Mouse (Mus musculus): Measurements from ENCODE around the gene Laptm4a. TPM values are rescaled to one million over a fixed set of nuclear protein-coding genes. Genes with fewer than 3 reads are reported as not detected.

Laptm4a gene
- 213 and 215 TPM in 2 replicates for polyA plus RNA-seq (2014; fragmentation: Nextera tagmentation; extraction: Ambion mirVana)

DNA sequence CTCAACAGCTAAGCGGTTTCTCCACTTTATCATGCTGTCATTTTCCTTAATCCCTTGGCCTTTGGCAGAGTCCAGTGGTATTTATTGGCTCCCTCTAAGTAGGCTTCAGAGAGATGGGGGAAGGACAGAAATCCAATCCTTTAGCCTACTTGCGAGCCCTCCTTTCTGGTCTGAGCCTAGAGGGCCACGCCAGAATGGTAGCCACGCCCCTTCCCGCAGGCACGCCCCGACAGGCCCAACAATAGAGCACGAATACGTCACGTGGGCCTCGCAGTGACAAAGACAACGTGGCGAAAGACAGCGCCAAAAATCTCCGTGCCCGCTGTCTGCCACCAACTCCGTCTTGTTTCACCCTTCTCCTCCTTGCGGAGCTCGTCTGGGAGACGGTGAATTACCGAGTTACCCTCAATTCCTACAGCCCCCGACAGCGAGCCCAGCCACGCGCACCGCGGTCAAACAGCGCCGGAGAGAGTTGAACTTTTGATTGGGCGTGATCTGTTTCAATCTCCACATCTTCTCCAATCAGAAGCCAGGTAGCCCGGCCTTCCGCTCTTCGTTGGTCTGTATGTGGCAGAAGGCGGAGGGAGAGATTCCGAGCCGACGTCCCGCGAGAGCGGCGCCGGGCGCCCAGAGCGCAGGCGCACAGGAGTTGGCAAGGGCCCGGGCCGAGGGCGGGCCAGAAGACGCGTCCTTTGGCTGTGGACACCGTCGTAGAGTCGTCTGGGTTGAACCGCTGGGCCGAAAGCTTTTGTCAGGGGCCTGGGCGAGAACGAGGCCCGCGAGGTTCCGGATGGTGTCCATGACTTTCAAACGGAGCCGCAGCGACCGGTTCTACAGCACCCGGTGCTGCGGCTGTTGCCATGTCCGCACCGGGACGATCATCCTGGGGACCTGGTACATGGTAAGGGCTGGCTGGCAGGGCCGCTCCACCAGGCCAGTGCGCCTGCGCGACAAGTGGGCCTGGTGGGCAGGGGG lies at the start of gene Laptm4a:
Gene Laptm4a, plus strand, starts transcription at position 271 of the 975 bp plus-strand sequence.
- Histone ChIP-seq H3K27ac (ENCODE audit: low read depth) (peak within 1 kb of the TSS; percentile 99), H3K4me3 (ENCODE audit: low read depth, low read length) (peak within 1 kb of the TSS; percentile 78), H3K9me3 (ENCODE audit: low read depth, low read length) (no peaks in the 10 kb centered on the region), H3K9ac (peak within 1 kb of the TSS; percentile 86), H3K27me3 (ENCODE audit: insufficient read depth, low read length) (no peaks in the 10 kb centered on the region), H3K4me2 (peak within 1 kb of the TSS; percentile 84), H3K36me3 (ENCODE audit: insufficient read depth) (peaks cover 18% of the 10 kb centered on the region), H3K4me1 (ENCODE audit: insufficient read depth) (peaks cover 17% of the 10 kb centered on the region)
- peak; percentile 98 for ATAC-seq (ENCODE audit: insufficient read depth)
- TF ChIP-seq CTCF (IDR thresholded peaks at IDR 0.05; ENCODE audit: low read depth), result no peak
- whole genome bisulfite sequencing, result under 1% methylated on average over 73 of the region's 73 CpGs
- peak; percentile 99 for DNase-seq

DNA sequence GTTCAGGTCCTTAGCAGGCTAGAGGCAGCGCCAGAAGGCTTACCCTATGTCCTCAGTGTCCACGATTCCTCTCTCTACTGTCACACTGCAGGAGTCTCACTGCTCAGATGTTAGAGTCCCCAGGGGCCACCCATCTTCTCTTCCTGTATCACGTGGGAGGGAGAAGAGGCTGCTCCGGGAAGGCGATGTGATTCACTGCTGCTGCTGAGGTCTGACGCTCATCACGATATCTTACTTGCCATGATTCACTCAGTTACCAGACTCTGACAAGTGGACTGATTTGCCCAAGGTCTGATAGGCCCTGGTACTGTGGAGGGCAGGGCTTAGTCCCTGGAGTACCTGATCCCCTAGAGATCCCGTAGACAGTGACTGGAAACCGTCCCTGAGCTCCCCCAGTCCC lies 45.9 kb upstream of the Laptm4a start:
- DNase-seq (no peak), ATAC-seq (ENCODE audit: insufficient read depth) (no peak)
- H3K4me3 ChIP-seq (ENCODE audit: low read depth, low read length), result no peak overlapping the region
- no peaks in the 10 kb centered on the region for H3K27me3 ChIP-seq (ENCODE audit: insufficient read depth, low read length)
- no peaks in the 10 kb centered on the region for H3K36me3 ChIP-seq (ENCODE audit: insufficient read depth)
- no peak overlapping the region for H3K27ac ChIP-seq (ENCODE audit: low read depth)
- 75% methylated on average over 9 of the region's 9 CpGs for WGBS
- no peaks in the 10 kb centered on the region for H3K9me3 ChIP-seq (ENCODE audit: low read depth, low read length)
- TF ChIP-seq CTCF (IDR thresholded peaks at IDR 0.05; ENCODE audit: low read depth), result no peak
- H3K9ac ChIP-seq, result no peak overlapping the region
- H3K4me2 ChIP-seq, result no peak overlapping the region
- H3K4me1 ChIP-seq (ENCODE audit: insufficient read depth), result no peaks in the 10 kb centered on the region

DNA sequence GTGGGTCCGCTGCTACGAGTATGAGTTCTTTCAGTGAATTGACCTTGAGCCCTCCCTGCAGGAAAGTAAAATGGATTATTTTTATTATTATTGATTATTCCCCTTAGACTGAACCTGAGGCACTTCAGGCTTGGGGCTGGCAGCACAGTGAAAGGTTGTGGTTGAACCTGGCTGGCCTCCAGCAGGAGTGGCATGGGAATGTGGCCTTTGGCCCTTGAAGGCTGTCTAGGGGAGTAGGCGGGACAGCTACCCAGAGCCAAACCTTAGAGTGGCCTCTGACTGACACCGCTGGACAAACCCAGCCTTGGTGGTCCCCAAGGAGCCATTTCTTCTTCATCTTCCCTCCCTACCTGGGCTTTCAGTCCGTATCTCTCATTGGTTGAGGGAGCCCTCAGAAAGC lies 44.6 kb upstream of the Laptm4a start:
- TF ChIP-seq CTCF (IDR thresholded peaks at IDR 0.05; ENCODE audit: low read depth), result no peak
- DNase-seq, result no peak

DNA sequence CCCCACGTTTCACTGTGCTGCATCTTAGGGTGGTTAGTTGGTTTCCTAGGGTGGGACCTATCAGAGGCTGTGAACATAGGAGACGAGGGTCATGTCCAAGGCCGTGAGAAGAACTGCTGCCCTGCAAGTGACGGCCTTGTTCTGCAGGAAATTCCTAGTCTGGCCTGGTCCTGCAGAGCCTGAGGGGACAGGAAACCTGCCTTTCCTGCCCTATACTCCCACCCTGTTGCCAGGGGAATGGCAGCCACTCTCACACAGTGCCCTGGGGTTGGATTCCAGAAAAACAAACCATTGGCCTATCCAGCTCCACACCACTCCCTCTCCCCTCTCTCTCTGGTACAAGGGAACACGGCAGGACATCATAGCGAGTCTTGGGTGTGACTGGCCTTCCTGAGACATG lies 44.1 kb upstream of the Laptm4a start:
- Histone ChIP-seq H3K4me2 (no peak overlapping the region), H3K4me1 (ENCODE audit: insufficient read depth) (no peaks in the 10 kb centered on the region), H3K9me3 (ENCODE audit: low read depth, low read length) (no peaks in the 10 kb centered on the region), H3K27ac (ENCODE audit: low read depth) (no peak overlapping the region), H3K9ac (no peak overlapping the region), H3K27me3 (ENCODE audit: insufficient read depth, low read length) (no peaks in the 10 kb centered on the region), H3K4me3 (ENCODE audit: low read depth, low read length) (no peak overlapping the region), H3K36me3 (ENCODE audit: insufficient read depth) (no peaks in the 10 kb centered on the region)
- peak; percentile 45; the same call in 1 of the 2 replicates for ATAC-seq (ENCODE audit: insufficient read depth)
- DNase-seq, result no peak
- no peak for TF ChIP-seq CTCF (IDR thresholded peaks at IDR 0.05; ENCODE audit: low read depth)
- 70% methylated on average over 6 of the region's 6 CpGs for WGBS

More for the DNA sequence above, 44.6 kb upstream of the Laptm4a start:
- Histone ChIP-seq H3K9me3 (ENCODE audit: low read depth, low read length) (no peaks in the 10 kb centered on the region), H3K4me2 (no peak overlapping the region), H3K27me3 (ENCODE audit: insufficient read depth, low read length) (no peaks in the 10 kb centered on the region), H3K4me1 (ENCODE audit: insufficient read depth) (no peaks in the 10 kb centered on the region), H3K27ac (ENCODE audit: low read depth) (no peak overlapping the region), H3K9ac (no peak overlapping the region), H3K36me3 (ENCODE audit: insufficient read depth) (no peaks in the 10 kb centered on the region), H3K4me3 (ENCODE audit: low read depth, low read length) (no peak overlapping the region)
- ATAC-seq (ENCODE audit: insufficient read depth), result no peak
- 74% methylated on average over 5 of the region's 5 CpGs for WGBS

DNA sequence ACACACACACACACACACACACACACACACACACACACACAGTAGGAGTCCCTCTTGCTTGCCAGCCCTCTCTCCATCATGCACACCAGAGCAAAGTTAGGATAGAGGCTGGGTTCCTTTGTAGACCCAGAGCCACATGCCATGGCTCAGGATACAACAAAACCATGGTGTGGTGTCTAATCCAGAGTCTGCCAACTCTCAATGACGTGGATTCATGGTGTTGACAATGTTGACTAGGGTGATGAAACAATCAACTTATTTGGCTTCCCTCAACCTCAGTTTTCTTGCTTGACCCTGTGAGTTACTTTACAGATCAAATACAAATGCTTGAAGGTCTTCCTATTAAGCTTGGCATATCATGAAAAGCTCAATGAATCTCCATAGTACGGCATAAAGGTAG lies 42.7 kb upstream of the Laptm4a start:
- H3K4me1 ChIP-seq (ENCODE audit: insufficient read depth), result no peaks in the 10 kb centered on the region
- H3K27ac ChIP-seq (ENCODE audit: low read depth), result no peak overlapping the region
- no peak overlapping the region for H3K4me2 ChIP-seq
- whole genome bisulfite sequencing, result 94% methylated on average over 2 of the region's 2 CpGs
- H3K9me3 ChIP-seq (ENCODE audit: low read depth, low read length), result no peaks in the 10 kb centered on the region
- no peak overlapping the region for H3K4me3 ChIP-seq (ENCODE audit: low read depth, low read length)
- no peak overlapping the region for H3K9ac ChIP-seq
- DNase-seq, result no peak
- no peaks in the 10 kb centered on the region for H3K27me3 ChIP-seq (ENCODE audit: insufficient read depth, low read length)
- H3K36me3 ChIP-seq (ENCODE audit: insufficient read depth), result no peaks in the 10 kb centered on the region
- no peak for ATAC-seq (ENCODE audit: insufficient read depth)
- no peak for TF ChIP-seq CTCF (IDR thresholded peaks at IDR 0.05; ENCODE audit: low read depth)

DNA sequence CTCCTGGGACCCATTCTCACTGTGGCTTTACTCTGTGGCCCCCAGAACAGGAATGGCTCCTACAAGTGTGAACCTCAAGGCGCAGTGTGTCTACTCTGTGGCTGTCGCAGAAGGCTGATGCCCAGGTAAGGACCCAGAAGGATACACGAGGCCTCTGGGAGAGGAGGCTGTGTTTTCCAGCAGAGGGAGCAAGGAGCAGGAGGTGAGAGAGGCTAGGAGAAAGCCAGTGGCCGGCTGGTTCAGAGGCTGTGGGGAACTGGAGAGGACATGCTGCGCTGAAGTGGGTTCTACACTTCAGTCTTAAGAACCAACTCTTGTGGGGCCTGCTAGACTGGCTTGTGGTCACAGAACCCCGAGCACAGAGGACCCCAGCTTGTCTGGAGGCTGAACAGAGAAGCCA lies 42.1 kb upstream of the Laptm4a start:
- H3K4me1 ChIP-seq (ENCODE audit: insufficient read depth), result no peaks in the 10 kb centered on the region; the same call in 1 of the 2 replicates
- no peaks in the 10 kb centered on the region for H3K27me3 ChIP-seq (ENCODE audit: insufficient read depth, low read length)
- H3K36me3 ChIP-seq (ENCODE audit: insufficient read depth), result no peaks in the 10 kb centered on the region
- H3K9ac ChIP-seq, result no peak overlapping the region
- WGBS, result 56% methylated on average over 6 of the region's 6 CpGs
- ATAC-seq (ENCODE audit: insufficient read depth), result no peak
- no peak overlapping the region for H3K27ac ChIP-seq (ENCODE audit: low read depth)
- H3K4me2 ChIP-seq, result no peak overlapping the region
- no peak for DNase-seq
- H3K4me3 ChIP-seq (ENCODE audit: low read depth, low read length), result no peak overlapping the region
- H3K9me3 ChIP-seq (ENCODE audit: low read depth, low read length), result no peaks in the 10 kb centered on the region
- TF ChIP-seq CTCF (IDR thresholded peaks at IDR 0.05; ENCODE audit: low read depth), result peak; percentile 46; the same call in 1 of the 2 replicates

DNA sequence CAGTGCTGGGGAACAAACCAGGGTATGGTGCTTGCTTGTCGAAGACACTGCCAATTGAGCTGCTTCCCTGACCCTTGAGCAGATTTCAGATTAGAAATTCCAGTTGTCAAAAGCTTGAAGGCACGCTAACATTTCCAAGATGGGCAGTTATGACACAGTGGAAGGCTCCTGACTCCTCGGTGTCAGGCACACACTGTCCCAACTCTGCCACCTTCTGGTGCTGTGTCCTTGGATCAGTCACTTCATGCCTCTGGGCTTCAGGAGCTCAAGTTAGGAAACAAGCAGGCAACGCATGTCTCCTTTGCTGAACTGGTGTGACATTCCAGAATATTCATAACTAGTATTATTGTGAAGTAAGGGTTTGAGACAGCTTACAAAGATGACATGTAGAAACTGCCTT lies 39.7 kb upstream of the Laptm4a start:
- peak; percentile 57 for DNase-seq
- Histone ChIP-seq H3K27ac (ENCODE audit: low read depth) (no peak overlapping the region), H3K4me1 (ENCODE audit: insufficient read depth) (peaks cover 13% of the 10 kb centered on the region), H3K9ac (no peak overlapping the region), H3K36me3 (ENCODE audit: insufficient read depth) (no peaks in the 10 kb centered on the region), H3K4me2 (no peak overlapping the region), H3K9me3 (ENCODE audit: low read depth, low read length) (no peaks in the 10 kb centered on the region), H3K4me3 (ENCODE audit: low read depth, low read length) (no peak overlapping the region), H3K27me3 (ENCODE audit: insufficient read depth, low read length) (no peaks in the 10 kb centered on the region)
- WGBS, result 47% methylated on average over 4 of the region's 4 CpGs
- peak; percentile 53 for TF ChIP-seq CTCF (IDR thresholded peaks at IDR 0.05; ENCODE audit: low read depth)
- no peak for ATAC-seq (ENCODE audit: insufficient read depth)

All from lung, embryonic 14.5 days (tissue).